Comparison of ENCODE assay signal across 8 mouse cellular contexts in genomic region chr7:30958109-30958865, GRCm38 (mm10). TPM values are rescaled to one million over a fixed set of nuclear protein-coding genes. Genes with fewer than 3 reads are reported as not detected.
DNase-seq lines count a peak whose midpoint lies in the region; ATAC-seq and TF ChIP-seq lines count a peak whose summit lies in the region.

No protein-coding gene starts in this region.

- intact Hi-C loops in heart, adult 2 months (cut with DNase I): loop anchor here (5.0 to 10.0 kb wide), 4 partner anchors 81 to 363 kb away; partner anchors contain the start of genes Fxyd5 and Zbtb32
- intact Hi-C loops in heart, postnatal 25 days (cut with DNase I): loop anchor here (10.0 kb wide), 1 partner anchor 373 kb away; the partner anchor contains the start of gene Kmt2b

- 74% methylated on average over 28 of the region's 28 CpGs for WGBS in heart, adult 2 months
- WGBS in forebrain, embryonic 12.5 days: 79% methylated on average over 28 of the region's 28 CpGs
- 73% methylated on average over 28 of the region's 28 CpGs for WGBS in limb, embryonic 12.5 days
- 67% methylated on average over 28 of the region's 28 CpGs for WGBS in stomach, embryonic 16.5 days

- DNase-seq in heart, adult 2 months: peak in 1 of 2 experiments; percentile 32
- no peak for DNase-seq in heart, postnatal 25 days (ENCODE audit: low spot score)
- DNase-seq in ES-E14 (ENCODE audit: low read depth, low spot score): no peak
- no peak for DNase-seq in gastrocnemius, postnatal 10 days

- TF ChIP-seq CTCF in heart, adult 2 months (IDR thresholded peaks at IDR 0.05): no peak

- TF ChIP-seq EP300 in heart, adult 2 months (IDR thresholded peaks at IDR 0.05; ENCODE audit: insufficient read depth, low read depth, low read length): no peak

- no peak for TF ChIP-seq POLR2A in heart, adult 2 months (IDR thresholded peaks at IDR 0.05; ENCODE audit: insufficient read depth, low read depth, low read length)

- H3K9ac ChIP-seq in heart, adult 2 months (ENCODE audit: low read depth, low read length): peak overlapping the region; percentile 56
- H3K9ac ChIP-seq in ES-E14 (ENCODE audit: insufficient read depth, low read depth, low read length, poor library complexity, severe bottlenecking): peak overlapping the region; percentile 91; the same call in 1 of the 2 replicates
- peak overlapping the region; percentile 99 for H3K9ac ChIP-seq in forebrain, embryonic 12.5 days
- peak overlapping the region; percentile 100 for H3K9ac ChIP-seq in limb, embryonic 12.5 days (replicated peaks)
- H3K9ac ChIP-seq in stomach, embryonic 16.5 days (ENCODE audit: low read length): peak overlapping the region; percentile 100

- no peak for ATAC-seq in forebrain, embryonic 12.5 days (ENCODE audit: low FRiP score)
- ATAC-seq in limb, embryonic 12.5 days (ENCODE audit: insufficient number of reproducible peaks, insufficient read depth, low FRiP score, low TSS enrichment, low read depth): no peak
- no peak for ATAC-seq in stomach, embryonic 16.5 days (ENCODE audit: insufficient read depth, low FRiP score)
- ATAC-seq in granulocyte monocyte progenitor cell, adult 5-6 weeks (replicated peaks; ENCODE audit: poor library complexity, severe bottlenecking): no peak

- no peaks in the 10 kb centered on the region for H3K36me3 ChIP-seq in heart, adult 2 months (ENCODE audit: control insufficient read depth, insufficient read depth, low read length)
- peaks cover 44% of the 10 kb centered on the region for H3K36me3 ChIP-seq in ES-E14 (ENCODE audit: control insufficient read depth, insufficient read depth, low read length, poor library complexity, severe bottlenecking)
- peaks cover 31% of the 10 kb centered on the region for H3K36me3 ChIP-seq in forebrain, embryonic 12.5 days (replicated peaks)
- H3K36me3 ChIP-seq in limb, embryonic 12.5 days: peaks cover 40% of the 10 kb centered on the region
- peaks cover 27% of the 10 kb centered on the region for H3K36me3 ChIP-seq in stomach, embryonic 16.5 days (ENCODE audit: control insufficient read depth, insufficient read depth, low read length)

- H3K27ac ChIP-seq in heart, adult 2 months: peak overlapping the region; percentile 100
- peak overlapping the region; percentile 89 for H3K27ac ChIP-seq in ES-E14 (ENCODE audit: insufficient read depth, low read depth, low read length, poor library complexity, severe bottlenecking)
- H3K27ac ChIP-seq in forebrain, embryonic 12.5 days: peak overlapping the region; percentile 99
- peak overlapping the region; percentile 99; the same call in 1 of the 2 replicates for H3K27ac ChIP-seq in limb, embryonic 12.5 days
- H3K27ac ChIP-seq in stomach, embryonic 16.5 days (ENCODE audit: low read length): peak overlapping the region; percentile 98

- H3K4me2 ChIP-seq in forebrain, embryonic 12.5 days: peak overlapping the region; percentile 91
- peak overlapping the region; percentile 70 for H3K4me2 ChIP-seq in limb, embryonic 12.5 days
- peak overlapping the region; percentile 84 for H3K4me2 ChIP-seq in stomach, embryonic 16.5 days (ENCODE audit: low read depth, low read length)

- H3K27me3 ChIP-seq in heart, adult 2 months (ENCODE audit: control insufficient read depth, insufficient read depth, low read length): no peaks in the 10 kb centered on the region
- no peaks in the 10 kb centered on the region for H3K27me3 ChIP-seq in forebrain, embryonic 12.5 days
- H3K27me3 ChIP-seq in limb, embryonic 12.5 days: no peaks in the 10 kb centered on the region
- H3K27me3 ChIP-seq in stomach, embryonic 16.5 days (ENCODE audit: control insufficient read depth, insufficient read depth, low read length): no peaks in the 10 kb centered on the region

- H3K79me2 ChIP-seq in heart, adult 2 months (replicated peaks; ENCODE audit: control insufficient read depth, insufficient read depth, low read length): no peaks in the 10 kb centered on the region

- H3K9me3 ChIP-seq in ES-E14 (ENCODE audit: control insufficient read depth, insufficient read depth, low read depth, low read length): no peaks in the 10 kb centered on the region
- H3K9me3 ChIP-seq in forebrain, embryonic 12.5 days: no peaks in the 10 kb centered on the region
- no peaks in the 10 kb centered on the region for H3K9me3 ChIP-seq in limb, embryonic 12.5 days
- no peaks in the 10 kb centered on the region for H3K9me3 ChIP-seq in stomach, embryonic 16.5 days (replicated peaks; ENCODE audit: control insufficient read depth, low read length)

- in situ Hi-C loops in ES-E14 (cut with MboI; ENCODE audit: low sequenced_read_pairs in 2 of 2, unreplicated experiment in 2 of 2): no loop called here

- H3K4me1 ChIP-seq in heart, adult 2 months (ENCODE audit: control insufficient read depth, insufficient read depth, low read length): peaks cover 4% of the 10 kb centered on the region
- peaks cover 2 to 16% of the 10 kb centered on the region in 2 experiments; a peak in 2 of 4 replicates for H3K4me1 ChIP-seq in ES-E14 (ENCODE audit: control insufficient read depth in 2 of 2, insufficient read depth in 2 of 2, low read length in 2 of 2, poor library complexity in 1 of 2)
- H3K4me1 ChIP-seq in forebrain, embryonic 12.5 days: peaks cover 24% of the 10 kb centered on the region
- H3K4me1 ChIP-seq in limb, embryonic 12.5 days (replicated peaks): peaks cover 16% of the 10 kb centered on the region
- peaks cover 27% of the 10 kb centered on the region for H3K4me1 ChIP-seq in stomach, embryonic 16.5 days (ENCODE audit: control insufficient read depth, insufficient read depth, low read length)

- H3K4me3 ChIP-seq in heart, adult 2 months: peak overlapping the region; percentile 70
- H3K4me3 ChIP-seq in ES-E14 (ENCODE audit: insufficient read depth in 1 of 2, low read depth in 1 of 2, low read length in 2 of 2, poor library complexity in 1 of 2, severe bottlenecking in 1 of 2): peak overlapping the region; percentile 83 to 91
- H3K4me3 ChIP-seq in forebrain, embryonic 12.5 days (replicated peaks): peak overlapping the region; percentile 100
- peak overlapping the region; percentile 97 for H3K4me3 ChIP-seq in limb, embryonic 12.5 days (replicated peaks)
- peak overlapping the region; percentile 79 for H3K4me3 ChIP-seq in stomach, embryonic 16.5 days (replicated peaks; ENCODE audit: low read length)

RNA-seq across cellular contexts. Expression of gene Usf2, which starts 1.7 kb away (rescaled TPM):
- 100 to 1,000 TPM; 103 to 110 TPM for total RNA-seq in heart, adult 2 months (2021)
- polyA plus RNA-seq in heart, adult 2 months (2012; rRNA removed): 124 and 135 TPM in 2 replicates
- 100 to 1,000 TPM; 103 to 121 TPM for total RNA-seq in heart, postnatal 25 days (2021)
- 30.2 and 32.1 TPM in 2 replicates for total RNA-seq in ES-E14 (2012; rRNA removed)
- polyA plus RNA-seq in forebrain, embryonic 12.5 days (2016; fragmentation: Nextera tagmentation; extraction: Ambion mirVana): 26.4 and 27.3 TPM in 2 replicates
- 31.9 and 37.6 TPM in 2 replicates for polyA plus RNA-seq in limb, embryonic 12.5 days (2016; fragmentation: Nextera tagmentation; extraction: Ambion mirVana)
- polyA plus RNA-seq in stomach, embryonic 16.5 days (2015; fragmentation: Nextera tagmentation; extraction: Ambion mirVana): 12.8 and 16.0 TPM in 2 replicates
- 87.7 and 105 TPM in 2 replicates for total RNA-seq in granulocyte monocyte progenitor cell, adult 5-6 weeks (2014; fragmentation: Nextera tagmentation)
- total RNA-seq in granulocyte monocyte progenitor cell, adult 5-6 weeks (2017): 103 and 128 TPM in 2 replicates
- 10 to 100 TPM; 76.7 to 78.9 TPM for total RNA-seq in gastrocnemius, postnatal 10 days (2021)

RNA-seq across cellular contexts. Expression of gene Hamp, which starts 14.5 kb away (rescaled TPM):
- 10 to 100 TPM; 11.8 to 14.2 TPM for total RNA-seq in heart, adult 2 months (2021)
- 114 and 141 TPM in 2 replicates for polyA plus RNA-seq in heart, adult 2 months (2012; rRNA removed)
- total RNA-seq in heart, postnatal 25 days (2021): 10 to 100 TPM; 16.8 to 34.4 TPM
- not detected in 2 replicates for total RNA-seq in ES-E14 (2012; rRNA removed)
- polyA plus RNA-seq in forebrain, embryonic 12.5 days (2016; fragmentation: Nextera tagmentation; extraction: Ambion mirVana): not detected in 2 replicates
- polyA plus RNA-seq in limb, embryonic 12.5 days (2016; fragmentation: Nextera tagmentation; extraction: Ambion mirVana): not detected in 2 replicates
- polyA plus RNA-seq in stomach, embryonic 16.5 days (2015; fragmentation: Nextera tagmentation; extraction: Ambion mirVana): 0.90 and 1.1 TPM in 2 replicates
- total RNA-seq in granulocyte monocyte progenitor cell, adult 5-6 weeks (2014; fragmentation: Nextera tagmentation): not detected in 2 replicates
- not detected in 2 replicates for total RNA-seq in granulocyte monocyte progenitor cell, adult 5-6 weeks (2017)
- not detected for total RNA-seq in gastrocnemius, postnatal 10 days (2021)

RNA-seq across cellular contexts. Expression of gene Lsr, which starts 15.0 kb away (rescaled TPM):
- total RNA-seq in heart, adult 2 months (2021): 1 to 10 TPM; 3.7 to 4.3 TPM
- polyA plus RNA-seq in heart, adult 2 months (2012; rRNA removed): 5.6 and 7.6 TPM in 2 replicates
- 1 to 10 TPM; 4.3 to 5.6 TPM for total RNA-seq in heart, postnatal 25 days (2021)
- 54.6 and 102 TPM in 2 replicates for total RNA-seq in ES-E14 (2012; rRNA removed)
- 24.1 and 26.4 TPM in 2 replicates for polyA plus RNA-seq in forebrain, embryonic 12.5 days (2016; fragmentation: Nextera tagmentation; extraction: Ambion mirVana)
- polyA plus RNA-seq in limb, embryonic 12.5 days (2016; fragmentation: Nextera tagmentation; extraction: Ambion mirVana): 32.6 and 33.2 TPM in 2 replicates
- polyA plus RNA-seq in stomach, embryonic 16.5 days (2015; fragmentation: Nextera tagmentation; extraction: Ambion mirVana): 99.6 and 107 TPM in 2 replicates
- total RNA-seq in granulocyte monocyte progenitor cell, adult 5-6 weeks (2014; fragmentation: Nextera tagmentation): not detected in 2 replicates
- total RNA-seq in granulocyte monocyte progenitor cell, adult 5-6 weeks (2017): 0.10 and 0.22 TPM in 2 replicates
- total RNA-seq in gastrocnemius, postnatal 10 days (2021): under 1 TPM; 0.49 to 0.72 TPM

RNA-seq across cellular contexts. Expression of gene Fam187b, which starts 15.3 kb away (rescaled TPM):
- not detected for total RNA-seq in heart, adult 2 months (2021)
- 0.29 and 0.53 TPM in 2 replicates for polyA plus RNA-seq in heart, adult 2 months (2012; rRNA removed)
- under 1 TPM in 1 of 2 experiments, not detected in 1; 0.29 TPM for total RNA-seq in heart, postnatal 25 days (2021)
- total RNA-seq in ES-E14 (2012; rRNA removed): 0.67 and 1.6 TPM in 2 replicates
- 0.82 and 1.2 TPM in 2 replicates for polyA plus RNA-seq in forebrain, embryonic 12.5 days (2016; fragmentation: Nextera tagmentation; extraction: Ambion mirVana)
- polyA plus RNA-seq in limb, embryonic 12.5 days (2016; fragmentation: Nextera tagmentation; extraction: Ambion mirVana): 1.00 and 1.1 TPM in 2 replicates
- 8.8 and 10.0 TPM in 2 replicates for polyA plus RNA-seq in stomach, embryonic 16.5 days (2015; fragmentation: Nextera tagmentation; extraction: Ambion mirVana)
- not detected in 2 replicates for total RNA-seq in granulocyte monocyte progenitor cell, adult 5-6 weeks (2014; fragmentation: Nextera tagmentation)
- total RNA-seq in granulocyte monocyte progenitor cell, adult 5-6 weeks (2017): not detected in 2 replicates
- under 1 TPM in 1 of 2 experiments, not detected in 1; 0.18 TPM for total RNA-seq in gastrocnemius, postnatal 10 days (2021)

RNA-seq across cellular contexts. Expression of gene Hamp2, which starts 33.8 kb away (rescaled TPM):
- total RNA-seq in heart, adult 2 months (2021): 1 to 10 TPM; 2.8 to 4.5 TPM
- 2.1 and 4.7 TPM in 2 replicates for polyA plus RNA-seq in heart, adult 2 months (2012; rRNA removed)
- 1 to 10 TPM; 6.5 to 9.5 TPM for total RNA-seq in heart, postnatal 25 days (2021)
- not detected in 2 replicates for total RNA-seq in ES-E14 (2012; rRNA removed)
- not detected in 2 replicates for polyA plus RNA-seq in forebrain, embryonic 12.5 days (2016; fragmentation: Nextera tagmentation; extraction: Ambion mirVana)
- not detected in 2 replicates for polyA plus RNA-seq in limb, embryonic 12.5 days (2016; fragmentation: Nextera tagmentation; extraction: Ambion mirVana)
- not detected in 2 replicates for polyA plus RNA-seq in stomach, embryonic 16.5 days (2015; fragmentation: Nextera tagmentation; extraction: Ambion mirVana)
- total RNA-seq in granulocyte monocyte progenitor cell, adult 5-6 weeks (2014; fragmentation: Nextera tagmentation): not detected in 2 replicates
- not detected in 2 replicates for total RNA-seq in granulocyte monocyte progenitor cell, adult 5-6 weeks (2017)
- not detected for total RNA-seq in gastrocnemius, postnatal 10 days (2021)

Comparison
In these comparisons a context has a peak if more than half of its experiments do, and no peak if none do; other contexts are left out.
1. RNA of gene Hamp, which starts 14.5 kb away (total RNA-seq): 16.8 to 34.4 TPM in heart, postnatal 25 days and 11.8 to 14.2 TPM in heart, adult 2 months; not detected in gastrocnemius, postnatal 10 days, not detected in ES-E14 and not detected in granulocyte monocyte progenitor cell, adult 5-6 weeks; every median in the first group is over 4 times any median in the second.
2. Peak in every context shown above with its lines, with median percentiles within 50 percentile points of each other: H3K27ac ChIP-seq, H3K4me3 ChIP-seq, H3K9ac ChIP-seq and H3K4me2 ChIP-seq.